ENCODE assay signal across 8 mouse cellular contexts in genomic region chr4:95053041-95053790, GRCm38 (mm10). TPM values are rescaled to one million over a fixed set of nuclear protein-coding genes. Genes with fewer than 3 reads are reported as not detected.
A peak's percentile ranks its signal among the peaks of the same experiment; 100 is the strongest.
DNase-seq lines count a peak whose midpoint lies in the region; ATAC-seq and TF ChIP-seq lines count a peak whose summit lies in the region.

No protein-coding gene starts in this region.

- peak overlapping the region; percentile 87 for H3ac ChIP-seq in C2C12 (ENCODE audit: control insufficient read depth, insufficient read length, low read depth)

- H3K36me3 ChIP-seq in C2C12 (ENCODE audit: control insufficient read depth, insufficient read depth): peaks cover 23% of the 10 kb centered on the region
- no peaks in the 10 kb centered on the region for H3K36me3 ChIP-seq in heart, embryonic 11.5 days (ENCODE audit: control insufficient read depth, insufficient read depth, low read length)
- H3K36me3 ChIP-seq in kidney, embryonic 15.5 days: no peaks in the 10 kb centered on the region
- H3K36me3 ChIP-seq in limb, embryonic 15.5 days: no peaks in the 10 kb centered on the region
- no peaks in the 10 kb centered on the region for H3K36me3 ChIP-seq in midbrain, postnatal 0 days (ENCODE audit: insufficient read depth, low read length)

- peak overlapping the region; percentile 84 for H3K9ac ChIP-seq in heart, embryonic 11.5 days (ENCODE audit: low read depth, low read length)
- H3K9ac ChIP-seq in kidney, embryonic 15.5 days: peak overlapping the region; percentile 61
- H3K9ac ChIP-seq in limb, embryonic 15.5 days: peak overlapping the region; percentile 64
- peak overlapping the region; percentile 59 for H3K9ac ChIP-seq in midbrain, postnatal 0 days (replicated peaks; ENCODE audit: low read length, poor library complexity, severe bottlenecking)

- peak; percentile 37; the same call in 1 of the 2 replicates for TF ChIP-seq POLR2A in brain, embryonic 14.5 days (IDR thresholded peaks at IDR 0.05; ENCODE audit: borderline replicate concordance, extremely low read depth, insufficient read depth, insufficient read length, poor library complexity, severe bottlenecking)

- peaks cover 32% of the 10 kb centered on the region for H3K79me3 ChIP-seq in C2C12 (ENCODE audit: low read depth)

- no peaks in the 10 kb centered on the region for H3K9me3 ChIP-seq in heart, embryonic 11.5 days (replicated peaks; ENCODE audit: control insufficient read depth, low read length)
- H3K9me3 ChIP-seq in kidney, embryonic 15.5 days (replicated peaks): no peaks in the 10 kb centered on the region
- no peaks in the 10 kb centered on the region for H3K9me3 ChIP-seq in limb, embryonic 15.5 days
- no peaks in the 10 kb centered on the region for H3K9me3 ChIP-seq in midbrain, postnatal 0 days (ENCODE audit: low read length)

- H3K4me2 ChIP-seq in heart, embryonic 11.5 days: peak overlapping the region; percentile 89
- H3K4me2 ChIP-seq in kidney, embryonic 15.5 days: peak overlapping the region; percentile 87
- H3K4me2 ChIP-seq in limb, embryonic 15.5 days: peak overlapping the region; percentile 65
- H3K4me2 ChIP-seq in midbrain, postnatal 0 days (ENCODE audit: low read depth, low read length, poor library complexity, severe bottlenecking): peak overlapping the region; percentile 83

- TF ChIP-seq CTCF in C2C12 (IDR thresholded peaks at IDR 0.05; ENCODE audit: control insufficient read depth, insufficient read depth, insufficient read length): peak; percentile 49
- peak; percentile 88 for TF ChIP-seq CTCF in brain, embryonic 14.5 days (IDR thresholded peaks at IDR 0.05; ENCODE audit: borderline replicate concordance, extremely low read depth, insufficient read depth, insufficient read length)
- peak; percentile 85 for TF ChIP-seq CTCF in midbrain, postnatal 0 days (IDR thresholded peaks at IDR 0.05)

- under 1% methylated on average over 29 of the region's 29 CpGs for WGBS in heart, embryonic 11.5 days (ENCODE audit: insufficient replicate concordance)
- 0% methylated on average over 29 of the region's 29 CpGs for WGBS in kidney, embryonic 15.5 days
- under 1% methylated on average over 29 of the region's 29 CpGs for whole genome bisulfite sequencing in limb, embryonic 15.5 days
- WGBS in midbrain, postnatal 0 days: under 1% methylated on average over 29 of the region's 29 CpGs

- H3K4me3 ChIP-seq in C2C12 (ENCODE audit: insufficient read depth, poor library complexity, severe bottlenecking): peak overlapping the region; percentile 89
- H3K4me3 ChIP-seq in heart, embryonic 11.5 days (ENCODE audit: low read depth, low read length): peak overlapping the region; percentile 90
- peak overlapping the region; percentile 65 for H3K4me3 ChIP-seq in kidney, embryonic 15.5 days (replicated peaks)
- H3K4me3 ChIP-seq in limb, embryonic 15.5 days: peak overlapping the region; percentile 79
- H3K4me3 ChIP-seq in midbrain, postnatal 0 days (ENCODE audit: low read depth, low read length): peak overlapping the region; percentile 62

- H3K27me3 ChIP-seq in C2C12 (ENCODE audit: control insufficient read depth, insufficient read depth, insufficient read length): no peaks in the 10 kb centered on the region
- no peaks in the 10 kb centered on the region for H3K27me3 ChIP-seq in heart, embryonic 11.5 days (ENCODE audit: control insufficient read depth, insufficient read depth, low read length)
- H3K27me3 ChIP-seq in kidney, embryonic 15.5 days: no peaks in the 10 kb centered on the region
- H3K27me3 ChIP-seq in limb, embryonic 15.5 days: no peaks in the 10 kb centered on the region
- no peaks in the 10 kb centered on the region for H3K27me3 ChIP-seq in midbrain, postnatal 0 days (ENCODE audit: insufficient read depth, low read length)

- peaks cover 2% of the 10 kb centered on the region; the same call in 1 of the 2 replicates for H3K4me1 ChIP-seq in heart, embryonic 11.5 days (ENCODE audit: control insufficient read depth, insufficient read depth, low read length)
- peaks cover 30% of the 10 kb centered on the region for H3K4me1 ChIP-seq in kidney, embryonic 15.5 days
- H3K4me1 ChIP-seq in limb, embryonic 15.5 days: peaks cover 27% of the 10 kb centered on the region
- peaks cover 4% of the 10 kb centered on the region; the same call in 1 of the 2 replicates for H3K4me1 ChIP-seq in midbrain, postnatal 0 days (ENCODE audit: insufficient read depth, low read length)

- peak; percentile 98 for DNase-seq in brain, embryonic 14.5 days (ENCODE audit: low read depth)
- DNase-seq in midbrain, postnatal 0 days (ENCODE audit: low spot score): peak; percentile 96
- peak; percentile 55 to 83 for DNase-seq in spleen, postnatal 10 days (ENCODE audit: low spot score in 2 of 2)

- H3K79me2 ChIP-seq in C2C12 (ENCODE audit: control insufficient read depth, insufficient read depth): peaks cover 37% of the 10 kb centered on the region

- peak; percentile 67 for ATAC-seq in erythroblast, adult 5-6 weeks (replicated peaks; ENCODE audit: low FRiP score, poor library complexity, severe bottlenecking)
- peak; percentile 34 for ATAC-seq in heart, embryonic 11.5 days (replicated peaks; ENCODE audit: insufficient number of reproducible peaks, low FRiP score, low TSS enrichment)
- ATAC-seq in kidney, embryonic 15.5 days (replicated peaks; ENCODE audit: low FRiP score): peak; percentile 75
- ATAC-seq in limb, embryonic 15.5 days (ENCODE audit: insufficient number of reproducible peaks, low FRiP score, low TSS enrichment, low read depth): peak; percentile 56
- peak; percentile 38 for ATAC-seq in midbrain, postnatal 0 days (ENCODE audit: low FRiP score)

- peak overlapping the region; percentile 97 for H3K27ac ChIP-seq in heart, embryonic 11.5 days (ENCODE audit: low read depth, low read length)
- H3K27ac ChIP-seq in kidney, embryonic 15.5 days: peak overlapping the region; percentile 99
- H3K27ac ChIP-seq in limb, embryonic 15.5 days: peak overlapping the region; percentile 99
- H3K27ac ChIP-seq in midbrain, postnatal 0 days (ENCODE audit: low read depth, low read length): peak overlapping the region; percentile 87

TF ChIP-seq in C2C12, 6 proteins besides CTCF, POLR2A, EP300 and RAD21:
- TF ChIP-seq MAX (IDR thresholded peaks at IDR 0.05) (peak; percentile 51), USF1 (IDR thresholded peaks at IDR 0.05; ENCODE audit: low read depth) (no peak)

RNA-seq across cellular contexts. Expression of gene Jun, which starts 1.2 kb away (rescaled TPM):
- polyA plus RNA-seq in C2C12 (2012; fragmentation: generic; extraction: Trizol): 71.4 TPM
- 43.3 and 53.1 TPM in 2 replicates for polyA plus RNA-seq in brain, embryonic 14.5 days (2012; rRNA removed)
- 8.8 and 11.5 TPM in 2 replicates for total RNA-seq in erythroblast, adult 5-6 weeks (2015; ENCODE audit: low replicate concordance)
- 13.4 and 21.8 TPM in 2 replicates for total RNA-seq in erythroblast, adult 5-6 weeks (2017; ENCODE audit: low replicate concordance)
- polyA plus RNA-seq in heart, embryonic 11.5 days (2014; fragmentation: Nextera tagmentation; extraction: Ambion mirVana): 33.6 and 34.5 TPM in 2 replicates
- 66.0 and 70.1 TPM in 2 replicates for polyA plus RNA-seq in kidney, embryonic 15.5 days (2015; fragmentation: Nextera tagmentation; extraction: Ambion mirVana)
- 109 and 112 TPM in 2 replicates for polyA plus RNA-seq in limb, embryonic 15.5 days (2015; fragmentation: Nextera tagmentation; extraction: Ambion mirVana)
- 60.2 and 62.7 TPM in 2 replicates for total RNA-seq in midbrain, postnatal 0 days (2014; rRNA removed)
- polyA plus RNA-seq in midbrain, postnatal 0 days (2015; fragmentation: Nextera tagmentation; extraction: Ambion mirVana): 37.9 and 40.5 TPM in 2 replicates

Comparison
In these comparisons a context has a peak if more than half of its experiments do, and no peak if none do; other contexts are left out.
1. Peak in every context shown above with its lines: DNase-seq, ATAC-seq, H3K4me3 ChIP-seq and H3K27ac ChIP-seq.